Mouse (Mus musculus) Muller cell, postnatal 12 days (primary cell): ENCODE results near the gene Clstn2.

Experiments
- DNase-seq: peaks from one replicate; pipeline ENCODE4 v3.0.0-alpha.2; 2015; ENCODE audit errors: inconsistent ontology term

Gene Clstn2

GRCm38 (mm10) chr9:97544359-97544758 is 488.6 kb downstream of the Clstn2 start:
- no peak for DNase-seq

- DNase-seq, result no peak
Observed at GRCm38 (mm10) chr9:97541419-97541818, 491.6 kb downstream of the Clstn2 start.

DNA sequence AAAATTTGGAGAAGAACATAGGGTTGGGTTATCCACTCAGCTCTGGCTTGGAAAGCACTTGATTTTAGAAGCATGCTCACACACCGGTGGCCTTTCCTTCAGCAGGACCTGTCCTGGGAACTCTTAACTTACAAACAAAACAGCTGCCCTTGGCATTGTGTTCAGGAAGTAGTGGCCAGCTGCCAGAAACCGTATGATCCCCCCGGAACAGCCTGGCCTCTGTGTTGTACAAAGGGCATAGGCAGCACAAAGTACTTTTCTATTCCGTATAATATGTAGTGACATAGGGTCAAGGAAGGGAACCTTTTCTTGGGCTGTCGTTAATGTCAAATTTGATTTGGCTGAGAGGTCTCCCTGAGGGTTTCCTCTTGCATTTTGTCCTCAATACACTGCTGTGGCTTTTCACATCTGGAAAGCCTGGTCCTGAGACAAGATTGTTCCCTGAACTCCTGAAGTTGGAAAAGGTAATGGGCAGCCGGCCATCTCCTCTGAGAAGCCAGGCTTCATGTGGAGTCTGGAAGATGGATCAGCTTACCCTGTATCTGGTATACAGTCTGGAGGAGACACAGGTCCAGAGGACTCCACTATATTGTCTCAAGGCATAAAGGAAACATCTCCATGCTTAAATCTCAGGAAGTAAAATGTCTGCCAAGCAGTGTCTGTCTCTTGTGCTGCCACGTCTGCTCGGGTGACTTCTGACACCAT is 494.8 kb downstream of the Clstn2 start:
- DNase-seq, result no peak

GRCm38 (mm10) chr9:97534196-97534595 is 498.8 kb downstream of the Clstn2 start:
- DNase-seq, result no peak

GRCm38 (mm10) chr9:97533306-97533705 is 499.7 kb downstream of the Clstn2 start:
- DNase-seq, result no peak

DNA sequence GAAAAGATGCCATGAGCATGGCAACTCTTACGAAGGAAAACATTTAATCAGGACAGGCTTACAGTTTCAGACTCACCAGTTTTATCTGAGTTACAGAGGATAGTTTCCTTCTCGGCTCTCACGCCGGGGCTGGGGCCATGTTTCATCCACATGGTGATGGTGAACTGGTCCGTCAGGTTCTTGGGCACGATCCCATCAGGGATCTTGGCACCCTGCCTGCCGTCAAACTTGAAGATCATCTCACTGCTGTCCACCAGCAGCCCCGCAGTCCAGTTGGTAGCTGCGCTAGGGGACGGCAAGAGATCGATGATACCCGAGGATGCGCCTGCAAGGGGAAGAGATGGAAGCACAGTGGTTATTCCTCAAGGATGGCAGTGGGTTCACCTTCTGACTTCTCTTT is 500.4 kb downstream of the Clstn2 start:
- DNase-seq, result no peak

DNA sequence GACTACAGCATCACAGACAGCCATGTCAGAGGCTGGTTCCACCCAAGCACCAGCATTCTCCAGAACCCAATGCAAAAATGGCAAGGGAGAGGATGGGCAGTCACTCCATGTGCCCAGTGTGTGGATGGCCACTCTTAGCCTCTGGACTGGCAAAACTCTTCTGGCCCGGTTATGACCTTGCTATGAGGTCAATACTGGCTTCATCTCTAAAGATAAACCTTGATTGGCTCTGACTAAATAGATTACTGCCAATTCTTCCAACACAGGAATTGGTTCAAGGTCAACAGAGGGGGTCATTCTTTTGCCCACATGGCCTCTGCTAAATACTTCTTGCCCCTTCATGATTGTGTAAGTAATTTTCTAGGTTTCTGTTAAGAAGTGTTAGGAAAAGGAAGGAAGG is 505.1 kb downstream of the Clstn2 start:
- DNase-seq, result no peak

DNA sequence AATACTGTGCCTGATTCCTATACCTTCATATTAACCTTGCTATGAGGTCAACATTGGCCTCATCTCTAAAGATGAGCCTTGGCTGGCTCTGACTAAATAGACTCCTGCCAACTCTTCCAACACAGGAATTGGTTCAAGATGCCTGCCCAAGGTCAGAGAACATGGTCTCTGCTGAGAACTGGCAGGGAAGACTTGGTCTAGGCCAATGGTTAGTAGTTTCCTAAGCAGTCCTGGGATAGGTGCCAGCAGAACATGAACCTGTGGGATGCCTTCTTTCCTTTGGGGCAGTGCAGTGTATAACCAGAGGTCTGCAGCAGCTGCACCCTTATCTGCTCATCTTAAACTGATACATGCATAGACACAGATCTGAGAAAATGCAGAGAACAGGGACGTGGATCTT is 505.7 kb downstream of the Clstn2 start:
- DNase-seq, result no peak

GRCm38 (mm10) chr9:97525563-97525962 is 507.4 kb downstream of the Clstn2 start:
- DNase-seq, result peak; percentile 30

GRCm38 (mm10) chr9:97524861-97525260 is 508.1 kb downstream of the Clstn2 start:
- DNase-seq, result no peak

DNA sequence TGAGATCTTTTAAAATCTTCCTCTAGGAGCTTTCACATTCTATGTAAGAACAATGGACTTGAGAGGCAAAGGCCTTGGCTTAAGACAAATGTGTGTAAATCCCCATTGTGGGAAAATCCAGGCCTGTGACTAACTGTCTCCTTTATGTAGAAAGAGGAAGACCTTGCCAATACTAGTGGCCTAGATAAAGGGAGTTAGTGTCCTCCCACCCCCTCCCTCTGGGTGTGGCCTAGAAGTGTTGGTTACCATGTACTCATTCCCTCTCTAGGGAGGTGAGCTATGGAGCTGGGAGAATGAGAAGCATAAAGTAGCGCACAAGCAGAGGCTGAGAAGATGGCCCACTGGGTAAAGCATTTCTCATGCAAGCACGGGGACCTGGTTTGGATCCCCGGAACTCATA is 512.2 kb downstream of the Clstn2 start:
- peak; percentile 86 for DNase-seq

GRCm38 (mm10) chr9:97517006-97517405 is 516.0 kb downstream of the Clstn2 start:
- no peak for DNase-seq

DNA sequence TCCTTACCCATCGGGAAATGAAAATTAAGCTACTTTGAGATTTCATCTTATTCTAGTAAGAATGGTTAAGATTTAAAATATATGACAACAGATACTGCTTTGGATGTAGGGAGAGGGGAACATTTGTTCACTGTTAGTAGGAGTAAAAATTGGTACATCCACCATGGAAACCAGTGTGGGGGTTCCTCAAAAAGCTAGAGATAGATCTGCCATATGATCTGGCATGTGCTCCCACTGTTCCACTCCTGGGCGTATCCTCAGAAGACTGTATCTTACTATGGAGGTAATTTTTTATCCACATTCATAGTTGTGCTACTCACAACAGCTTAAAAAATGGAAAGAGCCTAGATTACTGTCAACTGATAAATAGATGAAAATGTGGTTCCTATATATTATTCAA is 518.3 kb downstream of the Clstn2 start:
- no peak for DNase-seq

GRCm38 (mm10) chr9:97512282-97512850 is 520.6 kb downstream of the Clstn2 start:
- peak; percentile 77 for DNase-seq

- no peak for DNase-seq
Observed at GRCm38 (mm10) chr9:97501416-97501815, 531.6 kb downstream of the Clstn2 start.

DNA sequence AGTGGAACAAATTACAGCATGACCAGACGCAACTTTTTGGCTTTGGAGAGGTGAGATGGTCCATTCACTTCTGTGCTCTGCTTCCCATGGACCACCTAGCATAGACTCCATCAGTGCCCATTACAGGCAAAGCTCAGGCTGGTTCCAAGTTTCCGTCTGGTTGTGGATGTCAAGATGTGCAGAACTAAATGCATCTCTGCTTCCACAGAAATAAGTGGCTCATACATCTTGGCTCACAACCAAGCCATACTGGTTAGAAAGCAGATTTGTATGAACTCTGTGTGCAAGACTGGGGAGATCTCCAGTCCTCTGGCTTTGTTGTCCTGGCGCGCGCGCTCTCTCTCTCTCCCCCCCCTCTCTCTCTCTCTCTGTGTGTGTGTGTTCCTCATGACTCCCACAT is 537.9 kb downstream of the Clstn2 start:
- no peak for DNase-seq

GRCm38 (mm10) chr9:97491626-97492025 is 541.4 kb downstream of the Clstn2 start:
- no peak for DNase-seq

GRCm38 (mm10) chr9:97490591-97491176 is 542.3 kb downstream of the Clstn2 start:
- peak; percentile 74 for DNase-seq

GRCm38 (mm10) chr9:97486826-97487225 is 546.2 kb downstream of the Clstn2 start:
- DNase-seq, result no peak

DNA sequence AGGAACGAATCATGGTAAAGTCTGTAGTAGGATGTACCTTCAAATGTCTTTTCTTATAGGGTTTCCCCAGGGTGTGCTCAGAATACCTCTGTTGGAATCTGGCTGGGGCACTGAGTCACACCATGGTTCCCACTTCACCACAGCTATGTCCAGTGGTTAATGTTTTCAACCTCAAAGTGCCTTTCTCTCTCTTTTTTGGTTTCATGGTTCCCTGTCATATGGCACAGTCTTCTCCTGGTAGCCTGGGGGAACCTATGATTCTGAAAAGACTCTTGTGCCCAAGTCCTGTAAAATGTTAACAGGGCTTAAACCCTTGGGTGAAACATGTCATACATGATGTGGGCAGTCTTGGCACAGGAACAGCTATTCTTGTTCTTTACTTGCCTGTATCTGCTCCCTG is 551.8 kb downstream of the Clstn2 start:
- peak; percentile 36 for DNase-seq

DNA sequence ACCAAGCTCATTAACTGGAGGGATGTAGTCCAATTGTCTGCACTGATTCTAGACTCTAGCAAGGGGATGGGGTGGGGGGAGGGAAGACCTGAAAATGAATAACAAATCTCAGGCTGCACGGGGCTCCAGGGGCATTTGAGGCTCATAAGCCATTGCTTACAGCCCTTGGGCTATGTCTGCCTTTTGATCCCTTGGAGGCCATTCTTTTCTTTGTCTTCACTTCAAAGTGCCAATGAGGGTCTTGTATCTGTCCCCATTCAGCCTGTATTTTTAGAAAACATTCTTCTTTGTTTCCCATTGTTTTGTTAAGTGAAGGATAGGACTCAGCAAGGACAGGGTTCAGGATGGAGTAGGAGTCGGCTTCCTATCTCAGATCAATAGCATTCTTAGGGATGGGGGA is 556.0 kb downstream of the Clstn2 start:
- no peak for DNase-seq

DNA sequence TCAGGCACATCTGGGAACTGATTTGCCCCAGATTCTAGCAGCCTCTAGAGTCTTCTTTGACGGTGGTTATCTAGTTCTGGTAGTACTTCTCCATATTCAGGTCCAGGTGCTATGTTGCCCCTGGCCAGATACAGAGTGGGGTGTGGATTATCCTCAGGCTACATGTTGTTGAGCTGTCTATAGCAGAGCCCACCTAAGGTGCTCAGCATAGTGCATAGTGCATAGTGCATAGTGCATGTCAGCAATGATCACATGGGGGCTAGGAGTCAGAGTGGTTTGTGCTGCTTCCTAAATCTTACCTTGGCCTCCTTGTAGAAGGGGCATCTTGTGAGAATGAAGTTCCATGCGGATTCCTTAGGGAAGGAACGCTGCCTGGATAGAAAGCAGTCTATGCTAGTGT is 556.5 kb downstream of the Clstn2 start:
- DNase-seq, result no peak

DNA sequence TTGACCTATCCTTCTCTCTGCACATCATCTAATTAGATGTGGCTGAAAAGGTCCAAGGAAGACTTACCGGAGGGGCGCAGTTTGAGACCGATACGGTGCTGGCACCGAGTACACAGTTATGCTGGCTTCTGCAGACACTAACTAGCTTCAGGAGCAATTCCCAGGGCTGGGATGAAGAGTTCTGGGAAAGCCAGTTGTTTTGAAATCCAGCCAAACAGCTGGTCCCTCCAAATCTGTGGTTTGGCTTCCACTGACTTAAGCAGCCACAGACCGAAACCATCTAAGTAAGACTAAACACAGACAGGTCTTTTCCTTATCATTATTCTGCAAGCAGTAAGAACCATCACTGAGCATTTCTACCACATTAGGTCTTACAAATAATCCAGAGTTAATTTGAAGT is 558.1 kb downstream of the Clstn2 start:
- no peak for DNase-seq
